In genomic region chr11:113828081-113828554, GRCm38 (mm10) we compare ENCODE assay signal across 13 mouse cellular contexts.
DNase-seq lines count a peak whose midpoint lies in the region; ATAC-seq and TF ChIP-seq lines count a peak whose summit lies in the region.
"Had no signal": no experiment of that assay in that cellular context is flagged by ENCODE, and none has a peak within 500 bp of the region (broad histone marks: within the 10 kb centered on the region; RNA-seq: fewer than 3 reads in every experiment).

No protein-coding gene starts in this region.

- TF ChIP-seq CTCF in E14TG2a.4 (conservative IDR thresholded peaks at IDR 0.05; ENCODE audit: low read length), result no peak
- no peak for TF ChIP-seq CTCF in midbrain, postnatal 0 days (IDR thresholded peaks at IDR 0.05)
- TF ChIP-seq CTCF in layer of hippocampus, adult 2 months (conservative IDR thresholded peaks at IDR 0.05), result no peak

- WGBS in embryonic facial prominence, embryonic 14.5 days, result 42% methylated on average over 23 of the region's 24 CpGs
- 27% methylated on average over 24 of the region's 24 CpGs for WGBS in hindbrain, embryonic 13.5 days
- 24% methylated on average over 24 of the region's 24 CpGs for WGBS in midbrain, postnatal 0 days

- H3K9ac ChIP-seq in embryonic facial prominence, embryonic 14.5 days (ENCODE audit: low read depth, low read length), result no peak overlapping the region
- peak overlapping the region; percentile 35; the same call in 1 of the 2 replicates for H3K9ac ChIP-seq in hindbrain, embryonic 13.5 days
- H3K9ac ChIP-seq in midbrain, postnatal 0 days (replicated peaks; ENCODE audit: low read length, poor library complexity, severe bottlenecking), result no peak overlapping the region
- H3K9ac ChIP-seq: lung, embryonic 14.5 days had no signal

- peak; percentile 48 for DNase-seq in embryonic facial prominence, embryonic 14.5 days (ENCODE audit: low spot score)
- no peak for DNase-seq in midbrain, postnatal 0 days (ENCODE audit: low spot score)
- DNase-seq in ovary, postnatal 14 days (ENCODE audit: low spot score), result no peak
- no peak for DNase-seq in B cell, adult 2 months
- no peak for DNase-seq in layer of hippocampus, adult 2 months (ENCODE audit: low spot score in 2 of 2)
- DNase-seq in ovary, postnatal 36 days (ENCODE audit: low spot score), result no peak
- DNase-seq: adrenal gland, adult 2 months; heart, adult 18-20 months; heart, postnatal 36 days; lung, embryonic 14.5 days; thymus, adult 18-20 months had no signal

- peak overlapping the region; percentile 56 for H3K4me3 ChIP-seq in E14TG2a.4 (replicated peaks; ENCODE audit: low read length)
- H3K4me3 ChIP-seq in embryonic facial prominence, embryonic 14.5 days (ENCODE audit: low read depth, low read length), result no peak overlapping the region
- H3K4me3 ChIP-seq in hindbrain, embryonic 13.5 days, result no peak overlapping the region
- no peak overlapping the region; the same call in 1 of the 2 replicates for H3K4me3 ChIP-seq in midbrain, postnatal 0 days (ENCODE audit: low read depth, low read length)
- H3K4me3 ChIP-seq in layer of hippocampus, adult 2 months, result no peak overlapping the region; the same call in 1 of the 2 replicates

- no peak overlapping the region for H3K27ac ChIP-seq in embryonic facial prominence, embryonic 14.5 days (replicated peaks; ENCODE audit: low read depth, low read length)
- H3K27ac ChIP-seq in hindbrain, embryonic 13.5 days, result peak overlapping the region; percentile 52; the same call in 1 of the 2 replicates
- no peak overlapping the region for H3K27ac ChIP-seq in midbrain, postnatal 0 days (ENCODE audit: low read depth, low read length)
- no peak overlapping the region for H3K27ac ChIP-seq in layer of hippocampus, adult 2 months

- no peak overlapping the region for H3K4me2 ChIP-seq in embryonic facial prominence, embryonic 14.5 days (ENCODE audit: low read depth, low read length)
- H3K4me2 ChIP-seq in hindbrain, embryonic 13.5 days, result peak overlapping the region; percentile 36
- H3K4me2 ChIP-seq in midbrain, postnatal 0 days (ENCODE audit: low read depth, low read length, poor library complexity, severe bottlenecking), result peak overlapping the region; percentile 34
- H3K4me2 ChIP-seq: lung, embryonic 14.5 days had no signal

- peaks cover 7% of the 10 kb centered on the region for H3K9me3 ChIP-seq in E14TG2a.4 (ENCODE audit: low read length)
- H3K9me3 ChIP-seq in embryonic facial prominence, embryonic 14.5 days (ENCODE audit: control insufficient read depth, low read length), result no peaks in the 10 kb centered on the region
- no peaks in the 10 kb centered on the region for H3K9me3 ChIP-seq in hindbrain, embryonic 13.5 days
- no peaks in the 10 kb centered on the region for H3K9me3 ChIP-seq in midbrain, postnatal 0 days (ENCODE audit: low read length)

- ATAC-seq in embryonic facial prominence, embryonic 14.5 days (ENCODE audit: low read depth), result peak; percentile 48; the same call in 1 of the 2 replicates
- peak; percentile 51 for ATAC-seq in hindbrain, embryonic 13.5 days (ENCODE audit: low FRiP score)
- ATAC-seq in midbrain, postnatal 0 days (ENCODE audit: low FRiP score), result peak; percentile 47; the same call in 1 of the 2 replicates

- H3K27me3 ChIP-seq in E14TG2a.4 (ENCODE audit: insufficient read depth, low read length), result peaks cover 57% of the 10 kb centered on the region
- no peaks in the 10 kb centered on the region for H3K27me3 ChIP-seq in embryonic facial prominence, embryonic 14.5 days (replicated peaks; ENCODE audit: control insufficient read depth, insufficient read depth, low read length)
- 0 out of 2 replicates have a peak, but pooled peaks cover 9% of the 10 kb centered on the region for H3K27me3 ChIP-seq in hindbrain, embryonic 13.5 days
- no peaks in the 10 kb centered on the region for H3K27me3 ChIP-seq in midbrain, postnatal 0 days (ENCODE audit: insufficient read depth, low read length)

- peaks cover 9% of the 10 kb centered on the region for H3K4me1 ChIP-seq in E14TG2a.4 (replicated peaks; ENCODE audit: low read depth, low read length)
- no peaks in the 10 kb centered on the region for H3K4me1 ChIP-seq in embryonic facial prominence, embryonic 14.5 days (ENCODE audit: control insufficient read depth, insufficient read depth, low read length)
- H3K4me1 ChIP-seq in hindbrain, embryonic 13.5 days (replicated peaks), result peaks cover 20% of the 10 kb centered on the region
- H3K4me1 ChIP-seq in midbrain, postnatal 0 days (ENCODE audit: insufficient read depth, low read length), result no peaks in the 10 kb centered on the region

- H3K36me3 ChIP-seq in E14TG2a.4 (ENCODE audit: insufficient read depth, low read length), result no peaks in the 10 kb centered on the region
- 0 out of 2 replicates have a peak, but pooled peaks cover 2% of the 10 kb centered on the region for H3K36me3 ChIP-seq in embryonic facial prominence, embryonic 14.5 days (ENCODE audit: control insufficient read depth, insufficient read depth, low read length)
- peaks cover 32% of the 10 kb centered on the region for H3K36me3 ChIP-seq in hindbrain, embryonic 13.5 days
- peaks cover 6% of the 10 kb centered on the region; the same call in 1 of the 2 replicates for H3K36me3 ChIP-seq in midbrain, postnatal 0 days (ENCODE audit: insufficient read depth, low read length)
